Mouse (Mus musculus): ENCODE data around the gene Arhgap24.

GRCm38 (mm10) chr5:102825538-102825937 is 344.3 kb downstream of the Arhgap24 start:
- TF ChIP-seq EP300 (IDR thresholded peaks at IDR 0.05; ENCODE audit: low read depth) (no peak), CTCF (IDR thresholded peaks at IDR 0.05; ENCODE audit: low read depth) (no peak)

All from liver, postnatal 0 days (tissue).